Mouse (Mus musculus): ENCODE results near the gene Gabarap.
"Not testable (repeated sequence)": the region's sequence is repeated elsewhere in the genome, so short reads cannot be mapped to it uniquely, and the experiment has no call there.

Gene Gabarap

DNA sequence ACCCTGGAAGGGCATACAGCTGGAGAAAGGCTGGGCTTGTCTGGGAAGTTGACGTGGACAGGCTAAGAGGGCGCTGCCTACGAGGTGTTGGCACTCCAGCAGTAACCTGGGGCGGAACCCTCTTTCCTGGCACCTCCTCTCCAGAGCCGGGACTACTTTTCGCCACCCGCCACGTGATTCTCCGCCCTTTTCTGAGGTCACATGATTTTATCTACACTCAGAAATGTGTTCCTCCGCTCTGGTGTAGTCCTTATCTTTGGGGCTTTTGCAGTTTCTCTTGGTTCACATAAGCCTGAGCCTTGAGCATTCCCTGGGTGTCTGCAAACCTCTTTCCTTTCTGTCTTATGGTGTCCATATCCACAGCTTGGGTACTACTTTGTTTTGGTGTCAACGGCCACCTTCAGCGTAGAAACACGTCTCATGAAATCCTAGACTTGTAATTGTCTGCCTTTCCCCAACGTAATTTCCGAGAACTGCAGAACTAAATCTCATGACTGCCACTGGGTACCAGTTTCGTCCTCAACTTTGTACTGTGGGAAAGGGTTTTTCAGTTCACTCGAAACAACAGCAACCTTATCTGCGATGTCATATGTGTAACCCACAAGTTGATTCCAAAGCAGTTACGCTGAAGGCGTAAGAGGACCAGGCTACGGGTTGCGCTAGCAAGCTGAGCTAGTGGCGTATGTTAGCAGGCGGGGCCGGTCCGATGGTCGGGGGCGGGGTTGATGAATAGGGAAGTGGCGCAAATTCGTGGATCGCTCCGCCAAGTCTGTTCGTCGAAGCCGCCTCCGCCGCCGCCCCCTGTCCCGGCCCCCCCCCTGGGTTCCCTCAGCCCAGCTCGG lies at the start of gene Gabarap:
Gabarap (plus strand) TSS at position 294 of the 842 bp plus-strand sequence.
- peak; percentile 67 for ATAC-seq (ENCODE audit: low TSS enrichment)

DNA sequence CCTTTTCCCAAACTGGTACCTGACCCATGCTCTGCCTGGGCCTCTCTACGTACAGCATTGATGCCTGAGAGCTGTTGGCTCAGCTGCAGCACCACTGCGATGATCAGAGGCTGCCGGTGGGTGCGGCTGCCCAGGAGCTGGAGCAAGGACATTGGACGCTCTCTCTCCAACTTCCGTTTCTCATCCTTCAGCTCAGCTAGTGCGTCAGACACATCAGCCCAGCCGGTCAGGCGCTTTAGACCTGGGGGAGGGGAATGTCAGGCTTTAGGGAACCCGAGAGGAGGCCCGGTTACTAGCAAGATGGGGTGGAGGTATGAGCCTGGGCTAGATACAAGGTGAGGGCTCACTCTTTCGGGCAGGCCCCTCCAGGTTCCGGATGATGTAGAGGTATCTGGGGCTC lies 45.7 kb upstream of the Gabarap start:
- ATAC-seq (ENCODE audit: low TSS enrichment): no peak

DNA sequence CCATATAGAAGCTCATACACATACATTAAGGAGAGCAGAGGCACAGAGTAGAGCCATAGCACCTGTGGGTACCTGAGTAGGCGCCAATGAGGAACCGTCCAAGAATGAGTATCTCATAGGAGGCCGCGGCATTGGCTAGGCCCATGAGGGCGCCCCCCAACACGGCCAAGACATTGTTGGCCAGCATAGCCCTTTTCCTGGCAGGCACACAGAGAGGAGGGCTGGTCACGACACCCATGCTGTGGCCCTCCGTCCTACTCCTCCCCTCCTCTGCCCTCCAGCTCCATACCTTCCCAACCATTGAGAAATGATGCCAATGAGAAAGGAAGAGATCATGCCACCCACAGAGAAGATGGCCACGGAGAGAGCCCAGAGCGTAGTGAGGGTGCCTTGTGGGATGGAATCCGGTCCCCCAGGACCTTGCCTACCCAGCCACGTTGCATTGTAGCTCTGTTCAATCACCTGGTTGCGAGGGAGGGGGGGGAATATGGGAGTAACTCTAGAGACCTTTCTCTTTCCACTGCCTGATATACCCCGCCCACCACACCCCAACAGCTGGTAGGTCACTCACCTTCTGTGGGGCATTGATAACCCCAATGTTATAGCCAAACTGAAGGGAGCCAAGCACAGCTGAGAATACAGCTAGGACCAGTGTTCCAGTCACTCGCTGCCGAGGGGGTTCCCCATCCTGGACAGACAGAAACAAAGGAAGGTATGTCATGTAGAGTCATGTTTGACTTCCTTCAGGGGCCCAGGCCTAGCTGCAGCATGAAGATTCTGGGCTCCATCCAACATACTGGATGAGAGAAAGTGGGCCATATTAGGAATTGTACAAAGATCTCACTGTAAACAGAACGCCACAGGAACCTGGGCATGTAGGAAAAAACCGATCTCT lies 44.7 kb upstream of the Gabarap start:
- ATAC-seq (ENCODE audit: low TSS enrichment): no peak

DNA sequence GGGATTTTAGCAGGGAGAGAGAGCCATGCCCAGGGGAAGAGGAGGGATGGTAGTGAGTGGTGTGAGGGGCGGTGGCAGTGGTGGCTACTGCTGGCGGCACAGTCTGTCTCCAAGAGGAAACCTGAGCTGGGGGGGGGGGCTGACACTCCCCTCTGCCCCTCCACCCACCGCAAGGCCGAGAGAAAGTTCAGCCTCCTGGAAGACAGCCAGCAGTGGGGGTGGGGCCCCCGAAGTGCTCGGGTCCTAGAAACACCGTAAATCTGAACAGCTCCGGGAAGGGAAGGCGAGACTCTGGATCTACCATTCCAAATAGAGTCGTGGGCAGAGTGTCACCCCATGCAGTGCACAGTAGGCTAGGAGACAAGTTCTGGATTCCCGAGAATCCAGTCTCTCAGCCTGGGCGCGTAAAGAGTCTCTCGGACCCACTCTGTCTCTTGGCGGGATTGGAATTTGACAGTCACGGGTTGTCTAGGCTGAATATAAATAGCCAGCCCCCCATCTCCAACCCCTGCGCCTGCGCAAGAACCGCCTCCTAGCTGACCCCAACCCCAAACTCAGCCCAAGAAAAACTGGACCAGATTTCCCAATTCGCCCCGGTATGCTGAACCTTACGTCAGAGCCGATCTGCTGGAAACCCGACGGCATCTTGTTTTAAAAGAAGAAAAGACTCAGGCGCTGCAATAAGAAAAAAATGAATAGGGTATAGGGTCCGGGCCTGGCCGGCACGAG lies 43.4 kb upstream of the Gabarap start:
- no peak for ATAC-seq (ENCODE audit: low TSS enrichment)

DNA sequence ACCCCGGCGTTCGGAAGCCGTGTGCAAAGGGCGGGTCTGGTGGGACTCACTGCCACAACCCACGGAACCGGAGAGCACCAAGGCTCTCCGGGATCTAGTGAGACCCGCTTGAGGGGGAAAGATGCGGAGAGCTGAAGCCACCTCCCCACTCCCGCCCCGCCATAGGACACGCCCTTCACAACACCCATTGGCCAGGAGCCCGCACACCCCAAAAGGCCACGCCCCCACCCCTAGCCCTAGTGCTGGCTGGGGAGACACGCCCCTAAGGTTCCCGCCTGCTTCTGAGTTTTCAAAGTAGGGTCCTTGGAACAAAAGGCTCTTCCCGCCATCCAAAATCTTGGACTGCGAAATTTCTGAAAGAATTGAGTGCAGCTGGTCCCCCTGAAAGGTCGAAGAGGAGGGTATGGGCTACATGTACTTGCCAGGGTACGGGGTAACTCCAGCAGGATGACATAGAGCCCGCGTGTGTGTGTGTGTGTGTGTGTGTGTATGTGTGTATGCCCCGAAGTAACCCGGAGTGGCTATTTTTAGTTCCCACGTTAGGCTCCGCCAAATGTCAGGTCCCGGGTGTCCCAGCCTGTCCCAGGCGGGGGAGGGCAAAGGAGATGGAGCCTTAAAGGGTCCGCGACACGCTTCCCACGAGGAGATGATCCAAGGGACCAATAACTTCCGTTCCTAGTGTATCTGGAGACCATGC lies 42.7 kb upstream of the Gabarap start, which contains the start of gene Slc2a4:
Slc2a4 (minus strand) TSS at position 123 of the 697 bp plus-strand sequence.
- no peak for ATAC-seq (ENCODE audit: low TSS enrichment)

DNA sequence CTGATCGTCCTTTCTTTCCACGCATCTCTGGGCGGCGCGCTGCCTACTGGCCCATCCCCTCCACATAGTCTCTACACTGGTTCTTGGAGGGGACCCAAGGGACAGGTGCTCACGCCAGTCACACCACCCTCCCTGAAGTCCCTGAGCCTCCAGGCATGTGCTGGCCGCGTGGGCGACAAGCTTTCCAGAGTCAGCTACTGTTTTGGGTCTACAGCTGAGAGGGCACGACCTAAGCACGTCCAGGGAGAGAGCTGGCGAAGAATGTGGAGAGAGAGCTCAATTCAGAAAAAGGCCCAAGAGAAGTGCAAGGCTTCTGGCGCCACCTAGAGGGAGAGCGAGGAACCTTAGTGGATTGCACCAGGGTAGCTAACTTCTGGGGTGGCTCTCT lies 42.2 kb upstream of the Gabarap start:
- ATAC-seq (ENCODE audit: low TSS enrichment): peak; percentile 52; the same call in 1 of the 2 replicates

DNA sequence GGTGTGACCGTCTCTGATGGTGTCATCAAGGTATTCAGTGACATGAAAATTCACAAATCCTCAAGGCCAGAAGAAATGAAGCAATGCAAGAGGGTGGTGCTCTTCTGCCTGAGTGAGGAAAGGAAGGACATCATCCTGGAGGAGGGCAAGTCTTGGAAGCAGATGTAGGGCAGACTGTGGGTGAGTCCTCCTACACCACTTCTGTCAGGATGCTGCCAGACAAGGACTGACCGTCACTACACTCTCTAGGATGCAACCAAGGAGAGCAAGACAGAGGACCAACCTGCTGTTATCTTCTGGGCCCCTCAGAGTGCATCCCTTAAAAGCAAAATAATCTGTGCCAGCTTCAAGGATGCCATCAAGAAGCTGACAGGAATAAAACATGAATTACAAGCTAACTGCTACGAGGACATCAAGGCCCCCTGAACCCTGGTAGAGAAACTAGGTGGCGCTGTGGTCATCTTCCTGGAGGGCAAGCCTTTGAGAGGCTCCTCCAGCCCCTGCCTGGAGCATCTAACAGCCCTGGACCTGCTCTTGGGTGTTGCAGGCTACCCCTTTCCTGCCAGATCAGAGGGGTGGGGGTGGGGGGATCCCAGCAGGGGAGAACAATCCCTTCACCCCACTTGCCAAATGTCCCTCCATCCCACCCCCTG lies 40.0 kb upstream of the Gabarap start:
- peak; percentile 55; the same call in 1 of the 2 replicates for ATAC-seq (ENCODE audit: low TSS enrichment)

DNA sequence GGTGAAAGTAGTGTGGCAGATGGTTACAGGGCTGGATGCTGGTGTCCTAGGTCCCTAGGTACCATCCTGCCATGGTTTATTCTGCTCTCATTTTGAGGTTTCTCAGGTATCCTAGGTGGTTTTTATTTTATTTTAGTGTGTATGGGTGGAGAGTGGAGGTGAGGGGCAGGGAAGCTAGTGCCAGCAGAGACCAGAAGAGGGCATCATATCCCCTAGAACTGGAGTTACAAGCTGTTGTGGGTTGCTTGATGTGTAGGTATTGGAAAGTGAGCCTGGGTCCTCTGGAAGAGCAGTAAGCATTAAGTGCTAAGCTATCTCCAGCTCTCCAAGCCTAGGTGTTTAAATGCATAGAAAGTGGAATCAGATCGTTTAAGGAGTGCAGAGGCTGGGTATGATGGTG lies 38.7 kb upstream of the Gabarap start:
- no peak for ATAC-seq (ENCODE audit: low TSS enrichment)

DNA sequence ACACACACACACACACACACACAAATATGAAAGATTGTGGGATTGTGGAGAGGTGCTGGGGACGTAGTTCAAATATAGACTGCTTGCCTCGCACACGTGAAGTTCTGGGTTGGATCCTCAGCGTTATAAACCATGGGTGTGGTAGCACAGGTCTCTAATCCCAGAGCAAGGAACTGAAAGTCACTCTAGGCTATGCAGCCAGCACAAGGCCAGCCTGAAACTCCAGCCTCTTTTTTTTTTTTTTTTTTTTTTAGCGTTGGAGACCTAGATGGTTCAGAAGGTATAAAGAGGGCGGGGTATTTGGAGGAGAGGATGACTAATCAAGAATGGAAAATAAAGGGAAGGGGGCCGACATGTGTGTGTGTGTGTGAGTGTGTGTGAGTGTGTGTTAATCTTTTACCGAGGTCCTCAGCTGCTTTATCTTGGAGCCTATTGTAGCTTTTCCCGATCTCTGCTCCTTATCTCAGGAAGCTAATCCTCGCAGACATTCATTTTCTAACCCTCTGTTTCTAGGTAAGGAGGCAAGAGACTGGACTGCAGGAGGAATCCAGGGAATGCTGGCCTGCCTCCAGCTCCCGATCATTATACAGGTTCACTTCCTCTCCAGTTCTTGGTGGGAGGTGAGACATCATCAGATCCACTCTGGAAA lies 37.6 kb upstream of the Gabarap start:
- ATAC-seq (ENCODE audit: low TSS enrichment): no peak

DNA sequence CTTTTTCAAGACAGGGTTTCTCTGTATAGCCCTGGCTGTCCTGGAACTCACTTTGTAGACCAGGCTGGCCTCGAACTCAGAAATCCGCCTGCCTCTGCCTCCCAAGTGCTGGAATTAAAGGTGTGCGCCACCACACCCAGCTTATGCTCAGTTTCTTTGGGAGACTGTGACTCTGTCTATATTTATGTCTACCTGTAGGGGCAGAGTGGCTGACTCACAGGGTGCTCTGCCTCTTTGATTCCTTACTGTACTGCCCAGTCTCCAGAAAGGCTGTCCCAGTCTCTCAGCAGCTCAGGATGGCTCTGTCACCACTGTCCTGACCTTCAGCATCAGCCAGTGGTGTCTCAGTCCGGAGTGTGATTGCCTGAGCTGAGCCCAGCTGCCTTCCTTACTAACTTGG lies 35.3 kb upstream of the Gabarap start:
- ATAC-seq (ENCODE audit: low TSS enrichment): not testable (repeated sequence)

DNA sequence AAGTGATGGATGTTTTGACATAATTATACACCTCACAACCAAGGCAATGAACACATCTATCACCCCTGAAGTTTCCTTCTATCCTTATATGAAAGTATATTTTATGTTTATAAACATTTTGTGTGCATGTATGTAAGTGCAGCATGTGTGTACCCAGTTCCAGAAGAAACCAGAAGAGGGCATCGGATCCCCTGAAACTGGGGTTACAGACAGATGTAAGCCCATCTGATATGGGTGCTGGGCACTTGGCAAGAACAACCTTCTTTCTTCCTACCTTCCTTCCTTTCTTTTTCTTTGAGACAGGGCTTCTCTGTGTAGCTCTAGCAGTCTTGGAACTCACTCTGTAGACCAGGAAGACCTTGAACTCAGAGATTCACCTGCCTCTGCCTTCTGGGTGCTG lies 34.7 kb upstream of the Gabarap start:
- ATAC-seq (ENCODE audit: low TSS enrichment): no peak

DNA sequence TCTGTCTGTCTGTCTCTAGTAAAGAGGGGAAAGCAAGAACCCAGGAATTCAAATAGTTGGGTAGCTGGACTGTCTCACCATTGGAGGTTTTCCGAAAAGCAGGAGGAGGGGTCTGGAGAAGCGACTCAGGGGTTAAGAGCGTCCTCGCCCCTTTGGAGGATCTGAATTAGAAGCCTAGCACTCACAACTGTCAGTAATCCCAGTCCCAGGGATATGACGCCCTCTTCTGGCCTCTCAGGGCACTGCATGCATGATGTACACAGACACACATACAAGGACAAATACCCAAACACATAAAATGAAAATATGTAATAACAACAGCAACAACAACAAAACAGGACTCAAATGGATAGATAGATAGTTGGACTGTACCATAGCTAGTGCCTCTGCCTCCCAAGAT lies 30.3 kb upstream of the Gabarap start:
- ATAC-seq (ENCODE audit: low TSS enrichment): no peak

DNA sequence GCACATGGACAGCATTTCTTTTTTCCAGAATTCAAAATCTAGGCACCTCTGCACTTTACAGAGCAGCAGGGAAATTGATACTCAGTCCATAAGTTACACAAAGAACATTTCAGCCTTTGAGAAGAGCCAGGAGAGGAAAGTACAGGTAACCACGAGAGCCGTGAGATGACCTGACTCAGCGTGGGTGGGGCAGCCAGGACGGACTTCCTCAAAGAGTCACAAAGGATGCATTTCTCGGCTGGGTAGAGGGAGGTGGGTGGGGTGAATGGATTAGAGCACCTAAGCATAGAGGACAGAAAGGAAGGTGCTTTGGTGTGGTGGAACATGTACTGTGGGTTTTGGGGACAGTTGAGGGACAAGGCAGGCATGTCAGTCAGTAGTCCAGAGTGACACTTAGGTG lies 29.1 kb upstream of the Gabarap start:
- no peak for ATAC-seq (ENCODE audit: low TSS enrichment)

DNA sequence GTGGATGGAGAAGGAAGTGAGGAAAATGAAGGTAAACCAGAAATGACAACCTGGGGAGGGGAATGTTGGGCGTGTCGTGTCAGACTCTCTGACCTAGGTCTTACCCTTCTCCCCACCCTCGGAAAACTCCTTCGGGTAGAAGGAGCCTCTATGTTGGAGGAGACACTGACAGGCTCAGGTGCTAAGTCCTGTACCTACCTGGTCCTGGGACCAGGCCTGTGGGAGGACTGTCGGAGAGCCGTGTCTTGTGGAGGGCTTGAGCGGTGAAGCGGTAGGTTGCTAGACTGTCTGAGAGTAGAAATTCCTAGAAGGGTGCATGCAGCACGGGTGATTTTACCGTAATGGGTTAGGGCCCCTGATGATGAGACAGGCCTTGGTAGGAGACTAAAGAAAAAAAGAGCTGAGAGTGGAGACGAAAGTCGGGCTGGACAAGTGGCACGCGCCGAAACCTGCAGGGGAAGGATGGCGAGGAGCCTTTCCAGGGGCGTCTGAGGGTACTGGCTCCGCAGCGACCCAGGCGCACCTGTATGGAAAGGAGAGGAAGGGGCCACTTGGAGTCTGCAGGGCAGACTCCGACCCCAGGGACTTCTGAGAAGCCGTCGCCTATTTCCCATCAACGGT lies 26.2 kb upstream of the Gabarap start, which contains the start of gene Cldn7:
Cldn7 (plus strand) TSS at position 130 of the 621 bp plus-strand sequence.
- no peak for ATAC-seq (ENCODE audit: low TSS enrichment)

DNA sequence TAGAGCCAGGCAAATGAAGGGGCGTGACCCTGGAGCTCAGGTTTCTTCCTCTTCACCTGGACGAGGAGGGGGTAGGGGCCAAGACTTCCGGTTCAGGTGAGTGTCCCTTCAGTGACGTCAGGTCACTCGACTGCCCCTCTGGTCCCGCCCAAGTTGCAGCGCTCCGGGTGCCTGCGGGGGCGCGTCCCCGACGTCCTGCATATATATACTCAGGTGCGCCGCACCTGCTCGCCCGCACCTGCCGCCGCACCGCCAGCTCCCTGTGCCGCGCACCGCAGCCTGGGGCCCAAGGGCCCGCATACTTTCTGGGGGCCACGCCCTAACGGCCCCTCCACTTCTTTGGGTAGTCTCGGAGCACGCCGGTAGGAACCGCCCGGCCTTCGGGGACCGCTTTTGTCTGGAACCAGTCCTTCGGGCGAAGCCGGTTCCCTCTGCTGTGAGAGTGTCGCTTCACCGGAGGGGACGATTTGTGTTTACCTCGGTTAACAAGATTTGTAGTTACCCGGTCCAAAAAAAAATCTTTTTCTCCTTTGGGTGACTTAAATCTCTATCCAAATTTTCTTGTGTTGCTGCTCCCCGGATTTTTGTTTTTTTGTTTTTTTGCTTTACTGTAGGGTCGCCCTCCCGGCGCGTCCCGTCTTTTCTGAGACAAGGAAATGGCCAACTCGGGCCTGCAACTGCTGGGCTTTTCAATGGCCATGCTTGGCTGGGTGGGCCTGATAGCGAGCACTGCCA lies 25.5 kb upstream of the Gabarap start:
- no peak for ATAC-seq (ENCODE audit: low TSS enrichment)

DNA sequence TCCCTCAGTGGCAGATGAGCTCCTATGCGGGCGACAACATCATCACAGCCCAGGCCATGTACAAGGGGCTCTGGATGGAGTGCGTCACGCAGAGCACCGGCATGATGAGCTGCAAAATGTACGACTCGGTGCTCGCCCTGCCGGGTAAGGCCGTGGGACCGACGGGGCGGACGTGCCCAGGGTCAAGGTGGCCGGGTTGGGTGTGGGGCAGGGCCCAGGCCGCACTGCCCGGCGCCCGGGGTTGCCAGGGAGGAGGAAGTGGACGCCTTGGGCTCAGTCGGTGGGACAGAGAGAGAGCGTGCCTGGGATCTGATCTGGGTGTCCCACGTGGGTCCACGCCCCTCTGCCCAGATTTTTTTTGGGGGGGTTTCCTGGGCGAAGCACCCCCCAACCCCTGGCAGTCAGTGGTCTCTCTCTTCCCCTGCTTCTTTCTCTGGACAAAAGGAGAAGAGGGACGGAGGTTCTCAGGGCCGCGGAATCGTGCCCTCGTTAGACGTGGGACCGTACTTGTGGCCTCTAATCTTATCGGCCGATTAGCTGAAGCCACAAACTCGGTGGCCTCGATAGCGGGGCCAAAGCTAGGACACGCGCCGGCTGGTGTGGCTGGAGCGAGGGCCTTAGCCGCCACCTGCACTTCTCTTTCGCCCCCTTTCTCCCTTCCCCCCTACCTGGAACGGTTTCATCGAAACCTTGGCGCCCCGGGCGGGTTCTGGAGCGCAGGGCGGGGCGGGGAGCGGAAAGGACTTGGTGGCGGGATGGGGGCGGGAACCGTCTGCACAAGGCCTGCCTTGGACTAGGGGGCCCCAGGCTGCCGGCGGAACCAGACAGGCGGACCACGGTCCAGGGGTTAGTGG lies 24.7 kb upstream of the Gabarap start:
- no peak for ATAC-seq (ENCODE audit: low TSS enrichment)

DNA sequence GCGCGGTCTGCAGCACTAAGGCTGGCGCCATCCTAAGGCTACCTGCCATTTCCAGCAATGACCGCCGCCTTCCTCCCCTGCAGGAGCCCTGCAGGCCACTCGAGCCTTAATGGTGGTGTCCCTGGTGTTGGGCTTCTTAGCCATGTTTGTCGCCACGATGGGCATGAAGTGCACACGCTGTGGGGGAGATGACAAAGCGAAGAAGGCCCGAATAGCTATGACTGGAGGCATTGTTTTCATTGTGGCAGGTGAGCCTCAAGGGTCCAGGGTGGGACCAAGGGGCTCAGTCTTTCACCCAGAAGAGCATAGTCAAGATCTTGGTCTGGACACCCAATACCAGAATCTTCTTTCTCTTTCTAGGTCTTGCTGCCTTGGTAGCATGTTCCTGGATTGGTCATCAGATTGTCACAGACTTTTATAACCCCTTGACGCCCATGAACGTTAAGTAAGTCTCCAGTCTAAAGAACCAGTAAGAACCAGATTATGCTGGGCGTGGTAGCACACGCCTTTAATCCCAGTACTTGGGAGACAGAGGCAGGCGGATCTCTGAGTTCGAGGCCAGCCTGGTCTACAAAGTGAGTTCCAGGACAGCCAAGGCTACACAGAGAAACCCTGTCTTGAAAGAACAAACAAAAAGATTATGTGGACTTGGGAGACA lies 24.0 kb upstream of the Gabarap start:
- no peak for ATAC-seq (ENCODE audit: low TSS enrichment)

DNA sequence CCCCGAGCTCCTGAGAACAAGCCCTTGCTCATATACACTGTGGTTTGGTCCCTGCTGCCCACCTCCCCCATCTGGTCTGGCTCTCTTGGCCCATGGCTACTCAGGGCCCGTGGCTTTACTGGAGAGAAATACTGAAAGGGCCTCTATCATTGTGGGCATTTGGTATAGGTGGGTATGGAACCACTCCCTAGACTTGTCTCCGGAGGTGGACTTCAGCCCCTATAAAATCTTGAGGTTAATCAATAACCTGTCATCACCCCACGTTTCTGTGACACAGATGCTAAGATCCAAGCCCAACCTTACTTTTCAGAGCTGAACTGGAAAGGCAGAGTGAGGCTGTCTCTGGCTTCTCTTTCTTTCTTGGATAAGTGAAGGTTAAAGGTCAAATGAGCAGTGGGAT lies 22.1 kb upstream of the Gabarap start:
- ATAC-seq (ENCODE audit: low TSS enrichment): no peak

Measured in frontal cortex, adult (tissue).